Mouse (Mus musculus): ENCODE results near the gene Mpp2.
A peak's percentile ranks its signal among the peaks of the same experiment; 100 is the strongest.

Gene Mpp2

DNA sequence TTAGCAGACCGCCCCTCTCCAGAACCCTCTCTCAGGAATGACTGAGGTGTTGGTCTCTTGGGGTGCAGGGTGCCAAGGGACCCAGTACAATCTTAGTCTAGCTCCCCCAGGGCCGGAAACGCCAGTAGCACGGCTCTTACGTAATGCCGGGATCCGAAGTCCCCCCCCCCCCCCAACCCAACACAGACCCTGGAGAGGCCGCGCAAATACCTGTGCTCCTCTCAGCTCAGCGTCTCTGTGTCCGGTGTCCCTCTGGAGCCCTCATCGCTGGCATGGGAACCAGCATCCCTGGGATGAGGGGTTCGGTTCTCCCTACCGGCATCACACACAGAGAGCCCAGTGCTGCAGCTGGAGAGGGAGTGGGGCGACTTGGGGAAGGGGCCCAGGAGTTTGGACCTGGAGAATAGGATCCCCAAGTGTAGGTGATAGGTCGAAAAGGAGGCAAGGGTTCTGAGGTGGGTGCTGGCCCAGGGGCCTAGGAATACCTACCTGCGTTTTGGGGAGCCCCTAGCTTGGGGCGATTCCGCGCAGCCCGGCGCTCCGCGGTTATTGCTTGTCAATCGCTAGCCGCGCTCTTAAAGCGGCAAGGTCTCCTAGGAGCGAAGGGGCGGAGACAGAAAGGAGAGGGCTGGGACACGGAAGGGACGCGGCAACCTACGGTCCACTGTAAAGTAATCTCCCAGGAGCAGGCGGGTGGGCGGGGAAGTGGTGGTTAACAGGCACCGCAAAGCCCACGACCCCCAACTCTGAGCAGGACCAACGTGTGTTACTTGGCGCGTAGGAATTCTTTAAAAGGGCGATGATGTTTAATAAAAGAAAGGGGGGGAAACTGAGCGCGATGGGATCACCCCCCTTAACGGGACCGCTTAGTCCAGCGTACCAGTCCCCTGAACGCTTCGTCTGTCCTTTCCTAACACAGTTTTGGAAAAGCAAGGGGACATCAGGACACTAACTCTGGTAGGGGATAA, at the start of gene Mpp2:
Gene Mpp2, minus strand, starts transcription at position 585 of the 968 bp plus-strand sequence.
- peak; percentile 60 to 70 for DNase-seq (ENCODE audit: low spot score in 2 of 2)

DNA sequence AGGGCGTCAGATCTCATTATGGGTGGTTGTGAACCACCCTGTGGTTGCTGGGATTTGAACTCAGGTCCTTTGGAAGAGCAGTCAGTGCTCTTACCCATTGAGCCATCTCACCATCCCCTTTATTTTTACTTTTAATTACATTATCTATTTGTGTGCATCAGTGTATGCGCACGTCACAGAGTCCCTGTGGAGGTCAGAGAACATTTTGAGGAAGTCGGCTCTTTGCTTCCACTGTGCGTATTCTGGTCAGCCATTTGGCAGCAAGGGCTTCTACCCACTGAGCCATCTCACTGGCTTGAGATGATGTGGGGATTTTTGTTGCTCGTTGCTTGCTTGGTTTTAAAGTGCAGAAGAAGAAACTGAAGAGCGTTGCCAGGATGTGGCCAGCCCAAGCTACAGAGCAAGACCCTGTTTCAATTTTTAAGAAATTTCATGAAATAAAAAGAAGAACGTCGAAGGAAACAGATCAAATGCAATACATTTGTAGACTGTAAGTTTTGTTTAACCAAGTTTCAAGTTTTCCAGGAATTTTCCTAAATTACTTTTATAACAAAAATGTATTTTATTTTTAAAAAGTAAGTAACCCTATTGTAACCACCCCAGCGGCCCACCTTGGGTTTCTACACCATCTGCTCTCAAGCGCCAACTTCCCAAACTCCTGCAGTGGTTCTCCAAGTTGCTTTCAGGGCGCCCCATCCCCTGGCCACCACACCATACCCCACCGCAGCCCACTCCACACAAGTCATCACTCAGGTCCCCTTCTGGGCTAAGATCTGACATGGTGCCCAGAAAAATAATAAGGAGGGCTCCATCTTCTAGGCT, 49.5 kb upstream of the Mpp2 start:
- no peak for DNase-seq (ENCODE audit: low spot score in 2 of 2)

DNA sequence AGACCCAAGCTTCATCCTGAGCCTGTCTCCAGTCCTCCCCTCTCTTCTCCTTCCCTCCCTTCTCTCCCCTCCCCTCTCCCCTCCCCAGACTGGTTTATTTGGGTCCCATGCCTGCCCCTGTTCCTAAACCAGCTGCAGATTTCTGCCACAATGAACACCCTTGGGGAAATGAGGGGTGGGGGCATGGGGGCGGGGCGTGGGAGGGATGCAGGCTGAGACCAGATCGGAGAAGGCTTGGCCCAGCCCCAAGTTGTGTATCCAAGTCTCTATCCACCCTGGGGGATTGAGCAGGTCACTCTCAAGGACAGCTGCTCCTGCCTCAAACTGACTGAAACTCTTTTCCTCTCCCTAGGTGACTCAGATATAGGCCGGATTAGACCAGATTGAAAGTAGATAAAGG, 46.2 kb upstream of the Mpp2 start:
- no peak for DNase-seq (ENCODE audit: low spot score in 2 of 2)

DNA sequence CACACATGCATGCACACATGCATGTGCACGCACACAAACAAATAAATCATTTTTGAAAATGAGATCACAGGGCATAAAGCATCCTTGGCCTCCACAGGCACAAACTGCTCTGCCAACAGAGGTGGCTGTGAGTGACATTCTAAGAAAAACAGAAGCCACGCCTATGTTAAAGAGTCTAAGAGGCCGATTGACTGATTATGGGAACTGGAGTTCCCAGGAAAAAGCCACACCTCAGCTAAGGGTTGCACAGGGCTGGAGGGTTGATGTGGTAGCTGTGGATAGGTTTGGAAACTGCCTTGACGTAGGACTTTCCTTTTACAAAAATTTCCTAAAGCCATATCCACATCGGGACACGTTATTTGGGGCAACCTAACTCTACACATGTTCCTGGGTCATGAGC, 29.1 kb upstream of the Mpp2 start:
- DNase-seq (ENCODE audit: low spot score in 2 of 2), result no peak

DNA sequence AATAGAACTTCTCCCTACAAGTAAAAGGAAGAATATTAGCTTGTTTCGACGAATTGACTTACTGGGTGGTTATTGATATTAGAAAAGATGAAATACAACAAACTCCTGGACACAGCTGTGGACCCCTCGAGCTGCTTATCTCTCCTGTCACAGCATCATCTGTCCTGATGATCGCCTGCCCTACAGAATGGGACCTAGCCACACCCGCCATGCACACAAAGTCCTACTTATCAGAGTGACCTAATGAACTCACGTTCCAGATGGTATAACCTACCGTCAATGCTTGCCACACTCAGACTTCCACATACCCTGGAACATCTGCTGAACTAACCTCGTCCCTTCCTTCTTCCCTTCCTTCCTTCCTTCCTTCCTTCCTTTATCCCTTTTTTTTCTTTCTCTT, 27.9 kb upstream of the Mpp2 start:
- DNase-seq (ENCODE audit: low spot score in 2 of 2), result no peak

DNA sequence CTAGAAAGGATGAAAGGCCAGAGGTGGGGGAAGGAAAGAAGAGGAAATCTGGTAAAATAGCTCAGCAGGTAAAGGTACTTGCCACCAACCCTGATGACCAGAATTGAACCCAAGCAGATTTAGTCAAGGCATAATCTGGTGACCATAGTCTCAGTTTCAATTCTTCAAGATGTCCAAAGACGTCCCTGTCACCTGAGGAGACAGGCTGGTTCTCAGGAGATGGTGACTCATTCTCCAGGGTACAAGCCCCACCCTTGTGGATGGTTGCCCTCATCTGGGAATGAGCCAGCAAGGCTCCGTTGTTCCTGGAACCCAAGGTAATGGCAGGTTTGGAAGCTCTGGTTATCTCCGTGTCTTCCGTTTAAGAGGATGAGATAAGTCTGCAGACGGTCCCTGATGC, 23.3 kb upstream of the Mpp2 start:
- no peak for DNase-seq (ENCODE audit: low spot score in 2 of 2)

DNA sequence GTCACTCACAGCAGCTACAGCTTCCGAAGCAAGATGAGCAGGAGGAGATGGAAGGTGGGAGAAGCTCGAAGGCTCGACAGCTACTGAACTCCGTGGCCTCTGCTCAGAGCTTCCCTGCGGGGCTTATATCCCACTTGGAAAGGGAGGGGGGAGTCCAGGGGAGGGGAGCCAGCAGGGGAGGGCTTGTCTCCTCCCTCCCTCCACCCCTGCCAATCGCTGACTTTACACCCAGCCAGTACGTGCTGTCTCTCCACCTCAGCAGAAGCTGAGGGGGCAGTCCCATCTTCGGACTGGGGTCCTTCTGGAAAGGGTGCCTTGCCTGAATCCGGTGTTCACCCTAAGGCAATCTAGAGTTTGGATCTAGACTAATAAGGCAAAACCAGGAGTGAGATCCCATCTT, 19.4 kb upstream of the Mpp2 start, which contains the start of gene Pyy:
Gene Pyy, minus strand, starts transcription at position 101 of the 400 bp plus-strand sequence.
- DNase-seq (ENCODE audit: low spot score in 2 of 2), result no peak

DNA sequence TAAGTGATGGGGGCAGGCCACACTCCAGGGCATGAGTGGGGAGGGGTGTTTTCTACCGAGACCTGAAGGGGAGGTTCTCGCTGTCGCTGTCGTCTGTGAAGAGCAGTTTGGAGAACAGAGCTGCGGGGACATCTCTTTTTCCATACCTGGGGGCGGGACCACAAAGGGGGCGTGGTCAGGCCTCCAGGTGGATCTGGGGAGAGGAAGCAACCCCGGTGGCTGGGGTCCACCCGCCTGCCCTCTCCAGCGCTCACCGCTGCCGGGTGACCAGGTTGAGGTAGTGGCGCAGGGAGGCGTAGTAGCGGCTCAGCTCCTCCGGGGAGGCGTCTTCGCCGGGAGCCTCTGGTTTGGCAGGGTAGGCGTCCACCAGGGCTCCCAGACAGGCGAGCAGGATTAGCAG, 18.6 kb upstream of the Mpp2 start:
- no peak for DNase-seq (ENCODE audit: low spot score in 2 of 2)

DNA sequence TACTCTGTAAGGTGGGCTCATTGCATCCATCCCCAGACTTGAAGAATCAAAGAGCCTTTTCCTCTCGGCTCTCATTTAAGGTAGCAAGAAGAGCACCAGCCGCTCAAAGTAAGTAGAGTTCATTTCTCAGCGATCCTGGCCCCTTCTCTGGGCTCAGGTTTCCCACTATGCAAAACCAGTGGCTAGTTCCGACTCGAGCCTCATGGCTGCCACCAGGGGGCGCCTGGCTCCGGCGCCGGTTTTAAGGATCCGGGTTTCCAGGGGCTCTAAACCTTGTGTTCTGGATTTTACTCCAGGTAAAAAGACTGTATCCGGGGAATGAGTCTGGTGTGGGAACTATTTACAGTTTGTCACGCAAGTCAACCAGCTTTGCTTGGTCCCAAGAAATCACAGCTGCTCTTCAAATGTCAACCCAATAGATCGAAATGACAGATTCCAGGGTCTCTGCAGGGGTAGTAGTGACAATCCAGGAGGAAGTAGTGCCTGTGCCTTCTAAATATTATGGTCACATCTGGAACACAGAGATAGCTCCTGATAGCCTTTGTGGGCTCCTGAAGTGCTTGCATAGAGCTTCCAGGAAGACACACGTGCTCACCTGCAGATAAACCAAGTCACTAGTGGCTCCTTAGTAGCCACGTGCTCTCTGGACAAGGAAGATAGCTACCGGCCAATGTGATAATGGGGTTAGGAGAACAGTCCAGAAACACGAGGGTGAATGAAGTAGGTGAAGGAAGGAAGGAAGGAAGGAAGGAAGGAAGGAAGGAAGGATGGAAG, 14.4 kb upstream of the Mpp2 start:
- DNase-seq (ENCODE audit: low spot score in 2 of 2), result peak in 1 of 2 experiments; percentile 59

DNA sequence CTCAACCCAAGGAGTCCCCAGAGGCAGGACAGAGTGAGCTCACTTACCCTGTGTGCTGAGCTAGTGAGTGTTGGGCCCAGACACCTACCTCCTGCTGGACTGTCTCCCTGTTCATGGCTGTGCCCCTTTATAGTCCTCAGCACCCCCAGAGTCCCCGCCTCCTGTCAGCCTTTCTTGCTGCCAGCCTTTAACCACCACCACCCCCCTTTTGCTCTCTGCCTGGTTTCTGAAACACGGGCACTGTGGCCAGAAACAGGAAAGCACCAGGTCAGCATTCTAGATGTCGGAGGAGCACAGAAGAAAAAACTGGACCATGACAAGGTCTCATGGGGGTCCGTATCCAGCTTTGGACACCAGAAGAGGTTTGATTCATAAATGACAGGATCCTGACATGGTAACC, 12.9 kb upstream of the Mpp2 start, which contains the start of gene Ppy:
Gene Ppy, minus strand, starts transcription at position 101 of the 400 bp plus-strand sequence.
- DNase-seq (ENCODE audit: low spot score in 2 of 2), result no peak

DNA sequence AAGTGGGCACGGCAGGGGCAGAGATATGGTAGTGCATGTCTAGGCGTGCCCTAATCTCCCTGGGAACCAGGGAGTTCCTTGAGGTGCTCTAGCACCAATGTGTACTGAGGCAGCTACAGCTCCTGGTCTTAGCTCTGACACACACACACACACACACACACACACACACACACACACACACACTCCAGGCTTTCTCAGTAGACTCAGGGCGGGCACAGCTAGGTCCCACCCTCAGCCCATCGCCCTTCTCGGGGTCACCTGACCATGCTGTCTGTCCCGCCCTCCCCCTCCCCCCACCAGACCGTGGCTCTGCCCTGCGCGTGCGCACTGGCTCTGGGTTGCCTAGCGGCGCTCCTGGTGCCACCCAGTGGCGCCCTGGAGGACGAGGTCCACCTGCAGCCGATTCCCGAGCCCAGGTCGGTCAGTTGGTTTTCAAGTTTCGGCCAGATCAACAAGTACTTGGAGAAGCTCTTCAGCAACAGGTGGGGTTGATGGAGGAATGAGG, 8.6 kb upstream of the Mpp2 start:
- DNase-seq (ENCODE audit: low spot score in 2 of 2), result peak; percentile 43 to 66

DNA sequence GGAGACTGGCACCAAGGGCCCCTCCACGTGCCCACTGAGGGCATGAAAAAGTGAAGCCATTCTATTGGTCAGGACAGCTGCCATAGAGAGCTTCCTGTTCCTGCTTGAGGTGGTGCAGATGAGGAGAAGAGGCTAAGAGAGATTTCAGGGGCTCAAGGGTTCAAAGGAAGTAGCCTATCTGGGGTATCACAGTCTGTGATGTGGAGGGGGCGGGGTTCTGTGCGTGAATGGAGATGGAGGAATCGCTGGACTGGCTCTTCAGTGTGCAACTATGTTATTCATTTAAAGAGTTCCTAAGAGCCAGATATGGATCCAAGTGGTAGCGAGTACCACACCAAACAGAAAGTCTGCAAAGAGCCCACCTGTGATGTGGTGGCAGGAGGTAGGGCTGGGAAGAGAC, 8.1 kb upstream of the Mpp2 start:
- no peak for DNase-seq (ENCODE audit: low spot score in 2 of 2)

DNA sequence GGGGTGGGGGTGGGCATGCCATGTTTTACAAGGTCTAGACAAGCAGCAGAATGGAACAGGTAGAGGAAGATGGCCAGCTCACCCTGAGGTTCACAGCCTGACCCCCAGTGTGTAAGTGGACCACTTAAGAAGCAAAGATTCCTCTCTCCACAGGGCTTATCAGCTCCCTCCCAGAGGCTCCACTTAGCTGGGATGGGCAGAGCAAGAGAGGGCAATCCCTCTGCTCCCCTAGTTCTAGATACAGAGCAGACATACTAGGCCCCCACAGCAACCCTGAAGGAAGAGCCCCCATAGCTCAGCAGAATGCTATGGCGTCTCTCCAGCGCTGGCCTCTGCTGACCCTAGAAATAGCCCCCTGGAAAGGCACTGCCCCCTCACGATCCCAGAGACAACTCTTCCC, 7.4 kb upstream of the Mpp2 start:
- no peak for DNase-seq (ENCODE audit: low spot score in 2 of 2)

DNA sequence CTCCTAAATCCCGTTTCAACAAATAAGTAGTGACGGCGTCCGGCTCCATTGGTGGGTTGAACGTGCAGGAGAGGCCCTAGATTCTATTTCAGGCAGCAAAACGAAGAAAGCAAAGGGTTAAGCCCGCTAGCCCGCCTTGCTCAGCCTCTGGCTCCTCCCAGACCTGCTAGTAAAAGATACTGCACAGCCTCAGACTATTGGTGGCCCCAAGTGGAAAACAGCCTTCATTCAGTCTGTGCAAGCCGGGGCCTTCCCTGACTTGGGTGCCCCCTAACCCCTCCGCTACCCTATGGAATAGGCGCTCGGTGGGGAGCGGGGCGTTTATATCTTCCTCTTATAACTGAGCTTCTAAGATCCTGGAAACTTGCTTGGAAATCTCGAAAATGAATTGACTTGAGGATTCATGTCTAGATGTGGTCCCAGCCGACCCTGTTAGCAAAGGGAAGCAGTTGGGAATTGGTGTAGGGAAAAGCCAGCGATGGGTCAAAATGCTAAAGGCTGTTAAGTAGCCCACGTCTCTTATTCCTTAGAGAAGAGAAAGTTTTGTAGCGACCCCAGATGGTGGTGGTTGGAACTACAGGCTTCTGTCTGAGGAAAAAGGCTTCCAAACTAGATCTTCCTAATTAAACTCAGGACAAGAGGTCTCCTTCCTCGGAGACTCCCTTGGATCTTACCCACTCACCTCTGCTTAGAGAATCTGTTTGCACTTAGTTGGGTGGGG, 933 bp upstream of the Mpp2 start:
- peak; percentile 49 to 66 for DNase-seq (ENCODE audit: low spot score in 2 of 2)

DNA sequence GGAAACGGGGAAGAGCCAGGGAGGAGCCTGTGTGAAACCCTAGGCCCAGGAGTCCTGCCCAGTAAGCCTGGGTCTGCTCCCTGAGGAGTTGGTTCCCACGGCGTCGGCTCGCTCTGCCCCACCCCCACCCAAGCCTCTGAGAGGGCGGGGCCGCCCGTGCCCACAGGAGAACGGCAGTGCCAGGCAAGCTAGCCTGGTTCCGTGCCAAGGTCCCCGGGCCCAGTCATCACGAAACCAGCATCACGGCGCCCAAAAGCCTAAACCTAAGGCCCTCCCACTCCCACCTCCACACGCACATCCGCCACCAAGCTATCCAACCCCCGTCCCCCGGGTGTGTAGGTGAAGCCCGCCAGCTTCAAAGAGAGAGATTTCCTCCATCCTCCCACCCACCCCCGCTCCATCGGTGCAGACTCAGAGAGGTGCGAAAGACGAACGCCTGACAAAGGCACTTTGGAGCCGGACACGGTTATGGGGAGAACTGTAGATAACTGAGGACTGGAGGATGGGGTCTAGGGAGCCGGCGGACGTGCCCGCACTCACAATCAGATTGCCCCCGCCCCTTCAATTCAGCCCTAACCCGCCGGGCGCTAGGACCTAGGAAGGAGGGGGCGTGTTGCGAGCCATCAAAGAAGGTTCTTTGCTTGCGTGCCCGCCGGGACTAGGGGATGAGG, 1.1 kb downstream of the Mpp2 start:
- peak; percentile 81 to 84 for DNase-seq (ENCODE audit: low spot score in 2 of 2)

DNA sequence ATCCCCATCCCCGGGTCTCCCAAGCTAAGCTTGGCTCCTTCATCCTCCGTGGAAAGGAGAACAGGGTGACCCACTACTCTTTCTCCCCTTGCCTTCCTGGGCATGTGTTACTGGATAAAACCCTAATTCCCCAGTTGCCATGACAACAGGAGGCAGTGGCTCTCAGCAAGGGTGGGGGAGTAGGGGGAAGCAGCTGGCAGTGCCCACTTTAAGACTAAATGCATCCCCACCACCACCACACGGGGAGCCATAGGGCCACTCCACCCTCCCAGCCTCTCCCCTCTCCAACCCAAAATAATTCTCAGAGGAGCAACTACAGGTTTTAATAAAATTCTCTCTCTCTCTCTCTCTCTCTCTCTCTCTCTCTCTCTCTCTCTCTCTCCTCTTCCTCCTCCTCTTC, 2.0 kb downstream of the Mpp2 start:
- peak; percentile 70 to 84 for DNase-seq (ENCODE audit: low spot score in 2 of 2)

DNA sequence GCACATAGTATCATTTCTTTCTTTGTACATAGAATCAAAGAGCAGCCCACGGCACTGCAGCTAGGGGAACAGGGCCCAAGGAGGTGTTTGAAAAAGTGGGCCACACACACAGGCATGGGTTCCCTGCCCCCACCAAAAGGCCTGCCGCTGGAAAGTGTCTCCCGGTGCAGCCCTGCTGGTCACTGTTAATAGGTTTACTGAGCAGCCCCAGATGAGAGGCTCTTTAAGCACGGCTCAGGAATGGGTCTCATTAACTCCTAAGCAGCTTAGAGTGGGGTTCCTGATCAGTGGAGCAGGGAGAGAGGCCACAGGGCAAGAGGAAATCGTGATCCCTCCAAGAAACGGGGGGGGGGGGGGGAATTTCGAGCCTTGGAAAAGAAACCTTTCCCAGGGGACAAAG, 4.2 kb downstream of the Mpp2 start:
- DNase-seq (ENCODE audit: low spot score in 2 of 2), result no peak

DNA sequence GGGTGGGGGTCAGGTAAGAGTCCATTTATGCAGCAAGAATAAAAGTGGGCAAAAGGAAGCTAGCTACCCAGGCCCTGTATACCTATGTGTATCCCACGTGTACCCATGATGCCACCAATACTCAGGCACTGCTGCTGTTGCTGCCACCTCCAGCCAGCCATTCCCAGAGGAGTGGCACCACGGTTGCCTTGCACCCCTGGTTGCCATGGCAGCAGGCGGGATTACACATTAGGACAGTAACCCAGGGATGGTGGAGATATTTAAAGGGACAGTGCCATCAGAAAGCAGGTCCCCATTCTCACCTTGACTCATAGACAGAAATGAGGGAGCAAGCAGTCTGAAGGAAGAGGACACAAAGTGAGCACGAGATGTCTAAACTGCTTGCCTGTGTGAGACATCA, 5.1 kb downstream of the Mpp2 start:
- DNase-seq (ENCODE audit: low spot score in 2 of 2), result no peak

DNA sequence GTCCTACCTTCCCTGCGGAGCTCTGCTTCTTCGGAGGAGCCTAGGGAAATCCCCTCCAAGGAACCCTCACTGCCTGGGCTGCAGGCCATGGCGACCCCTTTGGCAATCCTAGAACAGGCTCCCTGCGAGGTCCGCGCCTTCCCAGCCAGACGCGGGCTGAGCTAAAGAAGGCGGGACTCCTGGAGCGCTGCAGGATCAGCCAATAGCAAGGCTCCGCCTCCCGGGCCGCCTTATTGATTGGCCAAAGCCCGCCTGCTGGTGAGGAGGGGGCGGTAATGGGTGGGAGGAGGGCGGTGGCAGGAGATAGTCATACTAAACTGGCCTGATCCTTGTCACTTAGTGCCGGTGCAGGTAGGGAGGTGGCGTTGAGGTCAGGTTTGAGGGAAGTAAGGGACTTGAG, 6.0 kb downstream of the Mpp2 start:
- peak; percentile 81 to 85 for DNase-seq (ENCODE audit: low spot score in 2 of 2)

DNA sequence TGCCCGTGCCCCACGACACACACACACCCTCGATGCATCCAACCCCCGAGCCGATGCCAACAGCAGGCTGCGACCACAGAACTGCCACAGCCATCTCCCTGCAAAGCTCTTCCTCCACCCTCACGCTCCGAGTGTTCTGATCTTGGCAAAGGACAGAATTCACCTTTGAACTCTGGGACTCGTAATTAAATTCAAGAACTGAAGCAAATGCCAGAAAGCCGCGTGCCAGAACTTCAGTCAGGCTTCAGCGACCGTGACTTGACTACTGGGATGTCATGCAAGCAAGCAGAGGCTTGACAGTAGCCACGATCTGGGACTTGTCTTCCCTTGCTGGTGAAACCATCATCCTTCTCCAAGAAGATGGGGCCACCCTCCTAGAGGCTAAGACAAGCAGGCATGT, 14.6 kb downstream of the Mpp2 start:
- no peak for DNase-seq (ENCODE audit: low spot score in 2 of 2)
